Mouse (Mus musculus) bone marrow macrophage, adult 2 months (primary cell): ENCODE data around the gene Parp14.

Experiments
- CTCF ChIP-seq: IDR thresholded peaks from 2 replicates; pipeline ENCODE4 v1.5.1; 2012; ENCODE audit warnings: low read depth, mild to moderate bottlenecking, low read length, moderate library complexity
- POLR2A ChIP-seq: IDR thresholded peaks from 2 replicates; pipeline ENCODE4 v1.6.1; 2012; ENCODE audit warnings: mild to moderate bottlenecking, low read depth, low read length, borderline replicate concordance

DNA sequence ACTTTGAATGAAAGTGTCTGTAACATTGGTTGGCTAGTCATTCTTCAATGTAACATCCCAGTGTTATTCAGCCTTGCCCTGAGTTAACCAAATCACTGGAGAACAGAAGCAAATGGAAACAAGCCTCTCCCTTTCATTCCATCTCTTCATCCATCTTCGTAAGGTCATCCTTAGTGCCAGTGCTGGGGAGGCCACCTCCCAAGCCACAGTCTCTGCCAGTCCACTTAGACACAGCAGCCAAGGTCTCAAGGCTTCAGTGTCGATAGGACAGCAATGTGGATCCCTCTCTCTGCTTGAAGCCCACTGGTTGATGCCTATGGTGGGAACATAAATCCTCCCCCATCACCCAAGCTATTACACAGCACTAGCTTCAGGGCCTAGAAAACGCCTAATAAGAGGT is 38.4 kb downstream of the Parp14 start:
- TF ChIP-seq POLR2A = no peak
- no peak for TF ChIP-seq CTCF
